Mouse (Mus musculus) heart, postnatal 0 days (tissue): ENCODE data around the gene Pcna.

ENCODE experiments used
- CTCF ChIP-seq: IDR thresholded peaks from 2 replicates; pipeline ENCODE4 v1.5.1; 2016; ENCODE audit warnings: antibody characterized with exemption, control low read depth, low read depth
- EP300 ChIP-seq: IDR thresholded peaks from 2 replicates; pipeline ENCODE4 v1.6.1; 2016; ENCODE audit warnings: antibody characterized with exemption, low read depth

- TF ChIP-seq CTCF = no peak
- no peak for TF ChIP-seq EP300
Measured at GRCm38 (mm10) chr2:132203773-132204172, 49.3 kb downstream of the Pcna start.
